ENCODE assay signal across 8 mouse cellular contexts in genomic region chr15:85653421-85654401, GRCm38 (mm10).
DNase-seq lines count a peak whose midpoint lies in the region; ATAC-seq and TF ChIP-seq lines count a peak whose summit lies in the region.

No protein-coding gene starts in this region.

- WGBS in midbrain, embryonic 11.5 days, result 69% methylated on average over 32 of the region's 32 CpGs
- 67% methylated on average over 32 of the region's 32 CpGs for WGBS in midbrain, embryonic 10.5 days
- WGBS in limb, embryonic 13.5 days, result 31% methylated on average over 32 of the region's 32 CpGs
- 24% methylated on average over 32 of the region's 32 CpGs for WGBS in midbrain, postnatal 0 days
- 7% methylated on average over 32 of the region's 32 CpGs for WGBS in stomach, postnatal 0 days

- ATAC-seq in midbrain, embryonic 11.5 days (ENCODE audit: low FRiP score), result peak; percentile 52; the same call in 1 of the 2 replicates
- ATAC-seq in common myeloid progenitor, adult 5-6 weeks (replicated peaks; ENCODE audit: low read depth, poor library complexity, severe bottlenecking), result peak; percentile 62
- ATAC-seq in limb, embryonic 13.5 days (ENCODE audit: low FRiP score, low read depth), result peak; percentile 82
- peak; percentile 81 for ATAC-seq in midbrain, postnatal 0 days (ENCODE audit: low FRiP score)
- peak; percentile 89 for ATAC-seq in stomach, postnatal 0 days (ENCODE audit: low FRiP score, low TSS enrichment)

- peak; percentile 59 for DNase-seq in midbrain, embryonic 11.5 days (ENCODE audit: low spot score, missing footprints)
- DNase-seq in midbrain, embryonic 10.5 days (ENCODE audit: low spot score), result no peak
- DNase-seq in gastrocnemius, postnatal 4 days (ENCODE audit: low spot score in 2 of 2), result peak; percentile 67 to 86
- peak; percentile 90 for DNase-seq in kidney, adult 11 months
- DNase-seq in midbrain, postnatal 0 days (ENCODE audit: low spot score), result peak; percentile 91
- DNase-seq in stomach, postnatal 0 days (ENCODE audit: low spot score), result peak; percentile 88

- no peak overlapping the region for H3K4me2 ChIP-seq in midbrain, embryonic 11.5 days
- peak overlapping the region; percentile 78 for H3K4me2 ChIP-seq in limb, embryonic 13.5 days (replicated peaks)
- H3K4me2 ChIP-seq in midbrain, postnatal 0 days (ENCODE audit: low read depth, low read length, poor library complexity, severe bottlenecking), result peak overlapping the region; percentile 67
- H3K4me2 ChIP-seq in stomach, postnatal 0 days (replicated peaks; ENCODE audit: low read depth), result peak overlapping the region; percentile 88

- H3K27ac ChIP-seq in midbrain, embryonic 11.5 days (ENCODE audit: low read depth, low read length), result no peak overlapping the region
- no peak overlapping the region for H3K27ac ChIP-seq in midbrain, embryonic 10.5 days (replicated peaks)
- peak overlapping the region; percentile 98 for H3K27ac ChIP-seq in limb, embryonic 13.5 days
- H3K27ac ChIP-seq in midbrain, postnatal 0 days (ENCODE audit: low read depth, low read length), result peak overlapping the region; percentile 99
- peak overlapping the region; percentile 100 for H3K27ac ChIP-seq in stomach, postnatal 0 days (replicated peaks)

- no peak overlapping the region for H3K4me3 ChIP-seq in midbrain, embryonic 11.5 days (ENCODE audit: low read depth, low read length)
- no peak overlapping the region for H3K4me3 ChIP-seq in midbrain, embryonic 10.5 days
- peak overlapping the region; percentile 46 for H3K4me3 ChIP-seq in limb, embryonic 13.5 days
- H3K4me3 ChIP-seq in midbrain, postnatal 0 days (ENCODE audit: low read depth, low read length), result peak overlapping the region; percentile 36
- H3K4me3 ChIP-seq in stomach, postnatal 0 days (ENCODE audit: low read depth, low read length), result peak overlapping the region; percentile 50

- TF ChIP-seq CTCF in midbrain, postnatal 0 days (IDR thresholded peaks at IDR 0.05), result peak; percentile 60
- TF ChIP-seq CTCF in stomach, postnatal 0 days (IDR thresholded peaks at IDR 0.05; ENCODE audit: low read depth), result peak; percentile 45

- peaks cover 99% of the 10 kb centered on the region for H3K27me3 ChIP-seq in midbrain, embryonic 11.5 days (ENCODE audit: control insufficient read depth, insufficient read depth, low read length)
- H3K27me3 ChIP-seq in midbrain, embryonic 10.5 days (ENCODE audit: low read depth, poor library complexity, severe bottlenecking), result peaks cover 100% of the 10 kb centered on the region
- peaks cover 12% of the 10 kb centered on the region; the same call in 1 of the 2 replicates for H3K27me3 ChIP-seq in limb, embryonic 13.5 days
- peaks cover 3% of the 10 kb centered on the region; the same call in 1 of the 2 replicates for H3K27me3 ChIP-seq in midbrain, postnatal 0 days (ENCODE audit: insufficient read depth, low read length)
- H3K27me3 ChIP-seq in stomach, postnatal 0 days (ENCODE audit: control insufficient read depth, insufficient read depth, low read length), result no peaks in the 10 kb centered on the region

- H3K36me3 ChIP-seq in midbrain, embryonic 11.5 days (ENCODE audit: control insufficient read depth, insufficient read depth, low read length), result no peaks in the 10 kb centered on the region
- no peaks in the 10 kb centered on the region for H3K36me3 ChIP-seq in midbrain, embryonic 10.5 days
- peaks cover 6% of the 10 kb centered on the region; the same call in 1 of the 2 replicates for H3K36me3 ChIP-seq in limb, embryonic 13.5 days
- no peaks in the 10 kb centered on the region for H3K36me3 ChIP-seq in midbrain, postnatal 0 days (ENCODE audit: insufficient read depth, low read length)
- no peaks in the 10 kb centered on the region for H3K36me3 ChIP-seq in stomach, postnatal 0 days (ENCODE audit: control insufficient read depth, insufficient read depth, low read length)

- H3K4me1 ChIP-seq in midbrain, embryonic 11.5 days (ENCODE audit: control insufficient read depth, insufficient read depth, low read length), result peaks cover 2% of the 10 kb centered on the region; the same call in 1 of the 2 replicates
- H3K4me1 ChIP-seq in midbrain, embryonic 10.5 days, result peaks cover 8% of the 10 kb centered on the region
- H3K4me1 ChIP-seq in limb, embryonic 13.5 days, result peaks cover 43% of the 10 kb centered on the region
- peaks cover 16% of the 10 kb centered on the region for H3K4me1 ChIP-seq in midbrain, postnatal 0 days (ENCODE audit: insufficient read depth, low read length)
- peaks cover 6% of the 10 kb centered on the region; the same call in 1 of the 2 replicates for H3K4me1 ChIP-seq in stomach, postnatal 0 days (replicated peaks; ENCODE audit: control insufficient read depth, insufficient read depth)

- no peak overlapping the region for H3K9ac ChIP-seq in midbrain, embryonic 11.5 days (ENCODE audit: low read length)
- peak overlapping the region; percentile 76 for H3K9ac ChIP-seq in limb, embryonic 13.5 days
- peak overlapping the region; percentile 80 for H3K9ac ChIP-seq in midbrain, postnatal 0 days (replicated peaks; ENCODE audit: low read length, poor library complexity, severe bottlenecking)
- H3K9ac ChIP-seq in stomach, postnatal 0 days (ENCODE audit: low read length), result peak overlapping the region; percentile 95

- no peaks in the 10 kb centered on the region for H3K9me3 ChIP-seq in midbrain, embryonic 11.5 days (ENCODE audit: control insufficient read depth, low read length)
- H3K9me3 ChIP-seq in midbrain, embryonic 10.5 days (replicated peaks), result no peaks in the 10 kb centered on the region
- H3K9me3 ChIP-seq in limb, embryonic 13.5 days, result no peaks in the 10 kb centered on the region
- no peaks in the 10 kb centered on the region for H3K9me3 ChIP-seq in midbrain, postnatal 0 days (ENCODE audit: low read length)
- no peaks in the 10 kb centered on the region for H3K9me3 ChIP-seq in stomach, postnatal 0 days (ENCODE audit: control insufficient read depth, low read length)

- TF ChIP-seq EP300 in stomach, postnatal 0 days (optimal IDR thresholded peaks at IDR 0.05), result peak; percentile 53

Comparison
In these comparisons a context has a peak if more than half of its experiments do, and no peak if none do; other contexts are left out.
1. H3K27ac ChIP-seq: peak in limb, embryonic 13.5 days (single experiment), midbrain, postnatal 0 days (single experiment) and stomach, postnatal 0 days (single experiment); none in midbrain, embryonic 11.5 days (single experiment) and midbrain, embryonic 10.5 days (single experiment).
2. H3K4me3 ChIP-seq: peak in limb, embryonic 13.5 days (single experiment), midbrain, postnatal 0 days (single experiment) and stomach, postnatal 0 days (single experiment); none in midbrain, embryonic 11.5 days (single experiment) and midbrain, embryonic 10.5 days (single experiment).
3. Peak in every context shown above with its lines, with median percentiles within 50 percentile points of each other: ATAC-seq.